Mouse (Mus musculus) urinary bladder, adult 18-20 months (tissue): ENCODE measurements around the gene Spsb3.
A peak's percentile ranks its signal among the peaks of the same experiment; 100 is the strongest.

Experiments
- DNase-seq, 2 experiments: peaks; one replicate each; pipeline ENCODE4 v3.0.0; 2022; ENCODE audit warnings: low spot score in 2 of 2, mixed read lengths in 2 of 2

Spsb3 gene

DNA sequence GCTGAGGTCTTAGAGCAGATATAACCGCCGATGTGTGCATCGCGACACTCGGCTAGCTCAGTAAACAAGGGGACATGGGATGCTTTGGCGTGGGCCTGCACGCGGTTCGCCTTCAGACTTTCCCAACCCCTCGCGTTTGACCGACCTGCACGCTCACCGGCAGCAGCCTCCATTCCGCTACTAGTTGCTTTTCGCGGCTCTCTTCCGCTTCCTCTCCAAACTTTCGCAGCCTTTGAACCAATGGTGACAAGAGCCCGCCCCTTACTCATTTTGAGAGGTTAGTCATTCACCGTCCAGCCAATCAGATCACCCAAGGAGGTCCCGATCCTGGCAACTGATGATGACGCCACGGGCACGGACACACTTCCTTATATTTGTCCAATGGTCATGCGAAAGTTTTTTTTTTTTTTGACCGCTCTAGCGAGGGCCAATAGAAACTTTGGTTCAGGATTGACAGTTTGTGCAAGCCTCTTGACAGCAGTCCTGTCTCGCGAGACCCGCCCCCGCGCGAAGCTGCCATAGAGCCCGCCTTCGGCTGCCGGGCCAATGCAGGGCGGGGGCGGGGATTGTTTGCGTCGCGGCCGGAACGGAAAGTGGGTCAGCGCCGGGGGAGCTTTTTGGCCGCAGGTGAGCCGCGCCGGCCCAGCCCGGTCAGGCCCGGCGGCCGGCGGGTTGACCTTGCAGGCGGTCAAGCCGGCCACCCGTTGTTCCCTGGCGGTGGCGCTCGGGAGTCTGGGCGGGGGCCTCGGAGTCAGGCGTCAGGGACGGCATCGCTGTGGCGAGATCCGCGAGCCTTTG is at the start of gene Spsb3, which contains the start of gene Nubp2:
Gene Spsb3, plus strand, starts transcription at position 510 of the 798 bp plus-strand sequence.
Gene Nubp2, minus strand, starts transcription at position 216 of the 798 bp plus-strand sequence.
- peak; percentile 83 to 98 for DNase-seq

DNA sequence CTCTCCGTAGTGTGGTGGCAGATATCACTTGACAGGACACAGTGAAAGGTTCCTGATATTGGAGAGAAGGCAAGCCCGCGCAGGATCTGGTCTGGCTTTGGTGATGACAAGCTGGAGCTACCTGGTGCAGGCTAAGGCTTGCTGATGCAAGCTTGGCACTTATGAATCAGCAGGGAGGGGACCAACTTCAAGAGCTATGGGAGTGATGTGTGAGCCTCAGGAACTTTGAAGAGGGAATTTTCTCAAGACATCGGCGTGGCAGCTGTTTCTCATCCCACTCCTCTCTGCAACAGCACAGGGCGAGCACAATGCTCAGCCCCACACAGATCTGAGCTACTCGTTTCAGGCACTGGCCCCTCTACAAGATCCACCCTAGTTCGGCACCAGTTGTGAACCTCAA is 46.6 kb upstream of the Spsb3 start, which contains the start of gene Hagh:
Gene Hagh, plus strand, starts transcription at position 302 of the 400 bp plus-strand sequence.
- peak; percentile 61 to 69 for DNase-seq

GRCm38 (mm10) chr17:24840341-24840740 is 46.1 kb upstream of the Spsb3 start:
- no peak for DNase-seq

- no peak for DNase-seq
Observed at GRCm38 (mm10) chr17:24841133-24841532, 45.3 kb upstream of the Spsb3 start.

DNA sequence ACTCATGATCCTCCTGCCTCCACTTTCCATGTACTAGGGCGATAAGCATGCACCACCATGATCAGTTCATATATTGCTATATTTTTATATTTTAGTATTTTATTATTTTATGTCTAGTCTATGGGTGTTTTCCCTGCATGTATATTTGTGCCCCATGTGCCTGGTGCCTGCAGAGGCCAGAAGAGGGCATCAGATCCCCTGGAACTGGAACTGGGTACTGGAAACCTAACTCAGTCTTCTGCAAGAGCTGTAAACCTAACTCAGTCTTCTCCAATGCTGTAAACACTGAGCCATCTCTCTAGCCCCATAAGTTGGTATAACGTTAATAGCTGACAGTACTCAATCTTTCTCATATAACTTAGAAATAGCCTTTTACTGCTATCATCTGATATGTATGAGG is 43.8 kb upstream of the Spsb3 start:
- DNase-seq, result no peak

GRCm38 (mm10) chr17:24844525-24844924 is 41.9 kb upstream of the Spsb3 start:
- DNase-seq, result no peak

DNA sequence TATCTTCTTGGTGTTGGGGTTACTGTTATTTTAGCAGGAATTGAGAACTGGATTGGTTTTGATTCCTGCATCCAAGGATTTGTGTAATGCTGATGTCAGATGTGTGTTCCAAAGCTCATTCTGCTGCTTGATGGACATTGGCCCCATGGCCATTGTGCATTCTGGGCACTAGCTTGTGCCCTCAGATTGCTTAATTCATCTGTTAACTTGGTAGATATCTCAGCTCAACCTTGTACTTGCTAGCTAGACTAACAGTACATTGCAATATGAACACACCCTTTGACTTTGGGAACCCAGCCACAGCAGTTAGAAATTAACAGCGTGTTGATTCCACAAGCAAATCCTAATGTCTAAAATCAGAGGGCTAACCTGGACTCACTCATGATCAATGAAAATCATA is 39.1 kb upstream of the Spsb3 start:
- DNase-seq, result no peak

DNA sequence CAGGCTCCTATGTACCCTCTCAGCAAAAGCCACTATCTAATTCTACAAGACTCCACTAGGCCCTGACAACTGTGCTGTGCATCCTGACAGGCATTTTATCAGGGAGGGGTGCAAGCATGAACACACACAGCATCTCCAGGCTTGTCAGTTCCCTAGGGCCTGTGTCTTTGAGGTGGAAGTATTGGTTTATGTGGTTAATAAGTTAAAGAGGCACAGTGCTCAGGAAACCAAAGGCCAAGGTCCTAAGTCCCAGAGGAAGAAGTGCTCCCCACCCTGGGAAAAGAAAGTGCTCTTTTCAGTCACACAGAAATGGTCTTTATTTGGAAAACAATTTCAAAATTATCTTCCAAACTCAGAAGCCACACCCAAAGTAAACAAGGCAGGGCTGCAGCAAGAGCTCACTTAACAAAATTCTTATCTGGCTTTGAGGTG is 37.8 kb upstream of the Spsb3 start:
- DNase-seq, result no peak

GRCm38 (mm10) chr17:24849733-24850064 is 36.7 kb upstream of the Spsb3 start:
- DNase-seq, result no peak

DNA sequence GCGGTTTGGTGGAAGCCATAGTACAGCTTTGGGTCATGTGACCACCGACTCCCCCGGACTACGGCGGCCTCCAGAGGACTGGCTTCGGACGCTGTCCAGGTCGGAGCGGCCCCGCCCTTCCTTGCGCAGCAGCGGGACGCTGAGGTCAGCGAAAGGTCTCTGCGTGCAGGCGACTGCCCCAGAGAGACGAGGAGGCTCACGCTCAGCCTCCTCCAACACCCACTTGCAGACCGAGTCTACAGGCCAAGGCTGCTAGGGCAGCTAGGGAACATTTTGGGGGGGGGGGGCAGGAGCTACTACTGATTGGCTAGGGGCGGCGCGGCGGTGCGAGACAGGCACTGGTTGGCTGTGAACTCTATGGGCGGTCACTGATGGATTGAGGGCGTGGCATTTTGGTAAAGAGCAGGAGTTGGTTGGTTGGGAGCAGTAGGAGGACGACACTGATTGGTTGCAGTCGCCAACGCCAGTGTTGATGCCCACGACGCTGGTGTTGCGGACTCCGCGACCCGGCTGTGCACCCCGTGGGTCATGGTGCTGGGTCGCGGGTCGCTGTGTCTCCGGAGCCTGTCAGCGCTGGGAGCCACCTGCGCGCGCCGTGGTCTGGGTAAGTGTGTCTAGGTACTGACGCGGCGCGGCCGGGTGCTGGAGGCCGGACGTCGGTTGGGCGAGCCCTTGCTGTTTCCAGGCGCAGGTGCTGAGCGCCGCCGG is 36.2 kb upstream of the Spsb3 start, which contains the start of gene Fahd1:
Gene Fahd1, minus strand, starts transcription at position 300 of the 708 bp plus-strand sequence.
- DNase-seq, result peak; percentile 95 to 96

- no peak for DNase-seq
Observed at GRCm38 (mm10) chr17:24850773-24851127, 35.7 kb upstream of the Spsb3 start.

DNA sequence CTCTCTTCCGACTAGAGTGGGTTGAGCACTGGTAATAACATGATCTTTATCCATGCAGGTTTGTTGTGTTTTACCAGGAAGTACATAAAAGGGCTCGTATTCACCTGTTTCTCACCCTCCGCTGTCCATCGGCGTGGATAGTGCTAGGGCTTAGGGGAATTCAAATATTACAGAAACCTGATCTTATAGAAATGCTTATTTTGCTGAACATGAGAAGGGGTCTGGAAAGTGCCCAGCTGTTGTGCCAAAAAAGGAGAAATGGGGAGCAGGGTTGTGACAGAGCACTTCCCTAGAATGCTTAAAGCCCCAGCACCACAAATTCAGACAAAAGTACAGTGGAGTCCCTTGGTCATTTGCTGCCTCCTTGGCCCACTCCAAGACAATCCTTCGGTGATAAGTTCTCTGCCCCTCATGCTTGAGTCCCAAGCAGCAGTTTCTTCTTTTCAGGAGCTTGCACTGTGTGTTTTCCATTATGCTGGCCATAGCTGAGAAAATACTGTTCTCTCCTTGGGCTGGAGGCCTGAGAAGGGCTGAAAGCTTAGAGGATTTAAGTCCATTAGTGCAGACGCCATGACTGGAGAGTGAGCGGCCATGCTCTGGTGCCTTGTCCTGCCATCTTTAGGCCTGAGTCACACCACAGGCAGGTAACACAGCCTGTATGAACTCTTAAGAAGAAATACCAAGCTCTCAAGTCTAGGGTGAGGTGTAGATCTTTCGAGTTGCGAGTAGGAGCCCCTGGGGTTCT is 34.9 kb upstream of the Spsb3 start:
- no peak for DNase-seq

DNA sequence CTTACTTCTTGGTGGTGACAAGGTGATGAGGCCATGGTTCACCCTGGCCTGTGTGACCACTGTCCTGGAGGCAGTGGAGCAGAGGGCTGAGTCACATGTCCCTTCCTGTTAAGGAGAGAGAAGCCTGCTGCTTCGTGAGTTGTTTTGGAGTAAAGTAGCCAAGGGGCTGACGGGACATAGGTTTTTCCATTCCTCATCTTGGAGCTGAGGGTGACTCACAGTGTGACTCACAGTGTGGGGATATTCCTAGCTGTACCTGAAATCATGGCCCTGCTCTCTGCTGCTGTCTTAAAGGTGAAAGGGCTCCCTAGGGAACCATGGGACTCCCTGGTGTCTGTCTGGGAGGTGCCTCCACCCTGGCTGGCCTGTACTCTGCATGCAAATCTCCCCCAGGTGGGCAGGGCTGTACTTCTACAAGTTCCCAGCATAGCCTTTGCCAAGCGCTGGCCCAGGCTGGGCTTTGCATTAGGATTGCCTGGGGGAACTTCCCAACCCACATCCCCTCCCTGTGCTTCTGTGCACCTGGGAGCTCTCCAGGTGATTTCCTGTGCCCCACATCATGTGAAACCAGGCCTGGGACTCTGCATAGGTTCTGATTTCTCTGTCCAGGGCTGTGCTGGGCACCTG is 30.5 kb upstream of the Spsb3 start:
- DNase-seq, result no peak

GRCm38 (mm10) chr17:24856589-24856988 is 29.9 kb upstream of the Spsb3 start:
- no peak for DNase-seq

DNA sequence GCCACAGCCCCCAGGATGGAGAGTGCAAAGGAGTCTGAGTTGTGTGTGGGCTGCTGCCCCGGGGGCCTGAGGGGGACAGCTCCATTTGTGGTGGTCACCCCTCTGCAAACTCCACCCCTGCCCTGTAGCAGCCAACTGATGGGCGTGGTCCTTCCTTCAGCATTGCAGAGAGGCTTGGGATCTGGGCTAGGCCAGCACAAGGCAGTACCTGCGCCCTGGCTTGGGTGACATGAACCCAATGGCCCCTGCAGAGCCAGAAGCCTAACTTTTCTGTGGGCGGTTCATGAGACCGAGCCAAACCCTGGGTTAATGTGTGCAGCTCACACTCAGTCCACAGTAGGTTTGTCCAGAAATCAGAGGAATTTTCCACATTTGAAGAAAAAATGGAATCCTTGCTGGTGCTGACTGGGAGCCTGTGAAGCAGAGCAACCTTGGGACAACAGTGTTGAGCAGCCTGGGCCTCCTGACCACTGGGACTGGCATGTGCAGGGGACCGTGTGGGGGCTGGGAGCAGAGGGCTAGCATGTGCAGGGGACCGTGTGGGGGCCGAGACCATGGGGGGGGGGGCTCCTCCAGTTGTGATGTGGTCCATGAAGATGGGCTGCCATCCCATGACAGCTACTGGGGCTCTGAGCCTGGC is 28.5 kb upstream of the Spsb3 start:
- no peak for DNase-seq

DNA sequence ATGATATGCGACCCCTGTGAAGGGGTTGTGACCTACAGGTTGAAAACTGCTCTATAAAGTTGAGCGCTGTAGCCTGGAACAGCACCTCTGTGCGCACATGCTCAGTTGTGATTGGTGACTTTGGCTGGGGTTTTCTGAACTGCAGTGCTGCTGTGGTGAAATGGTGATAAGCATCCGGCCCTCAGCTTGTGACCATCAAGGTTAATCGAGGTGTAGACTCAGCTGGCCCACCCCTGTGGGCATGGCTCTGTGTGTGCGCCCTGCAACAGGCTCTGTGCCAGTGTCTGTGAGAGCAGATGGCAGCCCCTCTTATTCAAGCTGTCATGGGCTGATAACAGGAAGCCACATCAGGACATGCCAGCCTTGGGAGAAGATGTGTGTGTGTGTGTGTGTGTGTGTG is 27.5 kb upstream of the Spsb3 start:
- DNase-seq, result no peak

DNA sequence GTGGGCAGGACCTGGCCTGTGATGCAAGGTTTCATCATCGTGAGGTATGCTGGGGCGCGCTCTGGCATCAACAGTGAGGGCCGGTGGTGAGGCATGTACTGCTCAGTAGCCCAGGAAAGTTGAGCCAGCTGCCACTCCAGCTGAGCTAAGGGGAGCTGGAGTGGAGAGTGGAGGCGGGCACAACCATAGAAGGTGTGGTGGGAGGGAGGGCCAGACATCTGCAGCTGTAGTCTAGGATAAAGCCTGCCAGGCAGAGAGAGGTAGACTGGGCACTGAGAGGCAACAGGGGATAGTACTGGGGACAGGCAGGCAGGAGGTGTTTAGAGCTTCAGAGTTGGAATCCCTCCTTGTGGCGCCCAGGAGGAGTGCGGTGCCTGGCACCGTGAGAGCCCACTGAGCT is 26.4 kb upstream of the Spsb3 start:
- DNase-seq, result no peak

DNA sequence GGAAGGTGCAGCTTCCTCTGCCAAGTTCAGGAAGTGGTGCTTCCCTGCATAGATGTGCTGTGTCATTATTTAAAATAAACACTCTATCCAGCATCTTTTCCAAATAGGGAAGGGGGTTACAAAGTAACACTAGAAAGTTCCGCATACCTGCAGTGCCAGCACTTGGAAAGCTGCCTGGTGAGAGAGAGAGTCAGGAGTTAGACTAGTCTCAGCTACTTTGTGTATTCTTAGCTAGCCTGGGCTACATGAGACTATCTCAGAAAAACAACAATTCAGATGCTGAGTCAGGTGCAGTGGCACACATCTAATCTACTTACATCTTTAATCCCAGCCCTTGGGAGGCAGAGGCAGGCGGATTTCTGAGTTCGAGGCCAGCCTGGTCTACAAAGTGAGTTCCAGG is 24.7 kb upstream of the Spsb3 start:
- DNase-seq, result no peak

DNA sequence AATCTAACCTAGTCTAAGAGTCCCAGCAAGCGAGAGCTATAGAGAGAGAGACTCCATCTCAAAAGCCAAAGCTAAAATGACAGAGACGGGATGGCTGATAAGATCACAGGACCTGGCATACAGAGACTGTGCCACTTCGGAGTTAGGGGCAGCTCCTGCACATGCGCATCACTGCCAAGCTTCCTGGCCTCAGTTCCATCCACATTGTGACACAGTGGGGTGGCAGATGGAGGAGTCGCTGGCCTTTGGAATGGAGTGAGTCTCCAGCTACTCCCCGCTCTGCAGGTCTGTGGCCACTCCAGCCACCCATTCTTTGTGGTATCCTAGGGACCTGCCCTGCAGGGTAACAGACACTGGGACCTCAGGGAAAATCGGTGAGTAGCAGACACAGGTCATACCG is 20.7 kb upstream of the Spsb3 start, which contains the start of gene Igfals:
Gene Igfals, plus strand, starts transcription at position 222 of the 400 bp plus-strand sequence.
- DNase-seq, result no peak

GRCm38 (mm10) chr17:24867914-24868313 is 18.5 kb upstream of the Spsb3 start:
- DNase-seq, result no peak

- no peak for DNase-seq
Observed at GRCm38 (mm10) chr17:24873695-24874404, 12.6 kb upstream of the Spsb3 start.
